Mouse (Mus musculus) cerebellum, postnatal 10 days (tissue): Measurements from ENCODE around the gene Nr1d2.
"Not testable (repeated sequence)": the region's sequence is repeated elsewhere in the genome, so short reads cannot be mapped to it uniquely, and the experiment has no call there.

Experiments
- DNase-seq, 2 experiments: peaks; one replicate each; pipeline ENCODE4 v3.0.0; 2021; ENCODE audit warnings: mixed read lengths in 2 of 2

Nr1d2 gene

GRCm38 (mm10) chr14:18231866-18232265 is 7.1 kb downstream of the Nr1d2 start:
- not testable (repeated sequence) for DNase-seq

DNA sequence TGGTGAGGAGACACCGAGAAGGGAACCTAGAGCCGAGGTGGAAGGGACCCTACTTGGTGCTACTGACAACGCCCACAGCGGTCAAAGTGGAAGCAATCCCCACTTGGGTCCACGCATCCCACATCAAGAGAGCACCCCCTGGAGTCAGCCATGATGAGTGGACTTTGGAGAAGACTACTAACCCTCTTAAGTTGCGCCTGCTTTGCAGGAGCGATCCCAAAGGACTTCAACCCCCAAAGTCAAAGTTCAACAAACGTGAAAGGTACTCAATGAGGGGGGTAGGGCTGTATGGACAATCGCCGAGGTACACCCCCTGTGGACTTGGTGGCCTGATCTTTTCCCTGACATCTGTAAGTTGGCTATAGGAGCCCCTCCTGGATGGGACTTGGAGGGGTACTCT is 9.2 kb downstream of the Nr1d2 start:
- not testable (repeated sequence) for DNase-seq

- peak; percentile 43 to 59 for DNase-seq
Measured at GRCm38 (mm10) chr14:18226181-18226580, 12.7 kb downstream of the Nr1d2 start.

GRCm38 (mm10) chr14:18225431-18225830 is 13.5 kb downstream of the Nr1d2 start:
- DNase-seq = not testable (repeated sequence)

GRCm38 (mm10) chr14:18221977-18222376 is 16.9 kb downstream of the Nr1d2 start:
- no peak for DNase-seq

GRCm38 (mm10) chr14:18217158-18217557 is 21.8 kb downstream of the Nr1d2 start:
- no peak for DNase-seq

DNA sequence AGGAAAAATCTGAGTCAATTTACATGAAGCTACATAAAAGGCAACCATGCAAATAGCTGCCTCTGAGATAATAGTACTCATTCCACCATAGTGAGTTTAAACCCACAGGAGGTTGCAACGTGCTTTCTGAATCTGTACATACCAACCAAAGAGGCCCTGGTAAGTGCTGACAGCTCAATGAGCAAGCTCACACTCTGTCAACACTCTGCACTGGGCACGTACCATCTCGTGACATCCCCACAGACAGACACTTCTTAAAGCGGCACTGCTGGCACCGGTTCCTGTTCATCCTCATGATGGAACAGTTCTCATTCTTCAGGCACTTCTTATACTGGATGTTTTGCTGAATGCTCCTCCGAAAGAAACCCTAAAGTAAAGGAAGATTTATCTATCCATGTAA is 22.5 kb downstream of the Nr1d2 start:
- no peak for DNase-seq

DNA sequence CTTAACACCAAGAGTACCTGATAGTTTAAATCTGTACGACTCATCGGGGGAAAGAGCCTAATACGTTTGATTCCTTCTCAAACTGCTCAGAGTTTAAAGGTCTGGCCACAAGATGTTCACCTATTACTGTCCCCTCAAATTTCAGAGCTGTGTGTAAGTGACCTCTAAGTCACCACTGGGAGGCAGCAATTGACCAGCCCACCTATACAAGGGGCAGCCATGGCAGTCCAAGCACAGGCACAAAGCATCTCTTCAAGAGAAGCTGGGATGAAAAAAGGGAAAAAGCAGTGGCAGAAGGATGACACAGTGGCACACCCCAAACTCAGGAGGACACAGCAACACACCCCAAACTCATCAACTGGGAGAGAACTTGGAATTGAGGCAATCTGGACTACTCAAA is 28.1 kb downstream of the Nr1d2 start:
- DNase-seq = peak; percentile 65 to 70

GRCm38 (mm10) chr14:18204315-18204714 is 34.6 kb downstream of the Nr1d2 start:
- DNase-seq = not testable (repeated sequence)

GRCm38 (mm10) chr14:18201413-18201812 is 37.5 kb downstream of the Nr1d2 start:
- DNase-seq = no peak

DNA sequence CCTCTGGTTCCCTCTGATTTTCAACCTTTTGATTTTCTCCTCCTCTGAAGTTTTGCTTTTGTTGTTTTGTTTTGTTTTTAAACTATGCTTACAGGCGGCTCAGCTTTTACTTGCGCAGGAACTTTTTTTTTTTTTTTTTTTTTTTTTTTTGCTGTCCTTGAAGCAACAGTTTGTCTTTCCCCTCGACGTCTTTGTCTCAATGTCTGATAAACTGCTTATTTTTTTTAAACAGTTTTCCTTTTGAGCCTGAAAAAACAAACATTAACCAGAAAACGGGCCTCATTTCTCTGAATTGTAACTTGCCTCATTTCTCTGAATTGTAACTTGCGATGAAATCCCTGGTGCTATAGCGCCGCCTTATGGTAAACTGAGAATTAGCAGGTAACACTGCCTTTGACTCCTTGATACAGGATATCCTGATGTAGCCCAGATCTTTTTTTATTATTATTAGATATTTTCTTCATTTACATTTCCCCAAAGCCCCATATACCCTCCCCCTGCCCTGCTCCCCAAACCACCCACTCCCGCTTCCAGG is 52.0 kb downstream of the Nr1d2 start:
- DNase-seq = peak; percentile 66 to 76

- not testable (repeated sequence) for DNase-seq
Measured at GRCm38 (mm10) chr14:18177531-18177930, 61.4 kb downstream of the Nr1d2 start.

DNA sequence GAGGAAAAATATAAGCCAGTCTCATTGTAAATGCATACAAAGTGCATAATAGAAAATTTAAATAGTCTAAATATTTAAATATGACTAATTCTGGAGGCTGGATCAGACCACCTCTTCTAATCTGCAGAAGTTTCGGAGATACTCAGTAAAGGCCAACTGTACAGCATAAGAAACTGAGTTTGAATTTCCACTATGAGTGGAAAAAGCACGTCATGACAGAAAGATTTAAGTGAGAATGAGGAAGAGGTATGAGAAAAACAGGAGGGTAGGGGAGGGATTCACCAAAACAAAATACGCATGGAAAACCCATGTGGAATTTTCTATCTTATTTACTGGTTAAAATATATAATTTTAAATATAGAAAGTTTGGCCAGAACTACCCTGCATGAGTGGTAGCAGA is 71.3 kb downstream of the Nr1d2 start:
- DNase-seq = no peak

GRCm38 (mm10) chr14:18167041-18167440 is 71.9 kb downstream of the Nr1d2 start:
- peak; percentile 56 to 57 for DNase-seq
